Mouse (Mus musculus) adrenal gland, postnatal 25 days (tissue): ENCODE results near the gene Nucb1. TPM values are rescaled to one million over a fixed set of nuclear protein-coding genes. Genes with fewer than 3 reads are reported as not detected.
A peak's percentile ranks its signal among the peaks of the same experiment; 100 is the strongest.
"Not testable (repeated sequence)": the region's sequence is repeated elsewhere in the genome, so short reads cannot be mapped to it uniquely, and the experiment has no call there.

ENCODE experiments used
- DNase-seq: peaks from one replicate; pipeline ENCODE4 v3.0.0; 2021; ENCODE audit warnings: mixed read lengths
- total RNA-seq: library from RNA; stranded (reverse); gene quantifications from 2 replicates; pipeline ENCODE4 v1.2.3, GENCODE M21; 2021

Nucb1 gene
- total RNA-seq, 1 experiment from 2014 or later: 264 TPM

- DNase-seq: peak; percentile 25
These were observed 14.8 kb upstream of the Nucb1 start for GRCm38 (mm10) chr7:45524841-45525621.

GRCm38 (mm10) chr7:45523678-45524170, 13.5 kb upstream of the Nucb1 start:
- no peak for DNase-seq

DNA sequence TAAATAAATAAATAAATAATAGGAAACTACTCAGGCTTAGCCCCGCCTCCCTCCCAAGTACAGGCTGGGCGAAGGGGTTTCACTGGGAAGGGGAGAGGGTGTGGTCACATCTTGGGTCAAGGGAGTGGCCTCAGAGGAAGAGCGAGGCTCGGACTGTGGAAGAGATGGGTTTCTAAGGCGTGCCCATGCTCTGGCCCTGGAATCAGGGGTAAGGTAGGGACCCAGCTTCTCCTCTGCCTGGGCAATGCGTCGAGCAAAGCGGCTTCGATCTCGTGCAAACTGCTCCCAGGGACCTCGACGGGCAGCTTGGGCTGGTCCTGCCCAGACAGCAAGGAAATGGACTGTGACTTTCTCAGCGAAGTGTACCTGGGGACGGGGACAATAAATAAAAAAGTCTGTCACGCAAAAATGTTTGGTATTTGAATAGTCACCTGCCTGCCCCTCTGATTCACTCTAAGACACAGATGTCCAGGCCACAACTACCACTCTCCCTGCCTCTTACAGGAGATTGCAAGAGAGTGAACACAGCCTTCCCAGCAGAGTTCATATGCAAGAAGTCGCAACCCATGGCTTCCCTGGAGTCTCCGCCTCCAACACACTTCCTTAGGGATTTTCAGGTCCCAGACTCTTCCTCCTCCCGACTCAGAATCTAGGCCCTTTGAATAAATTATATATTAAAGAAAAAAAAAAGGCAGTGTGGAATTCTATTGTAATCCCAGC, 12.9 kb upstream of the Nucb1 start:
- DNase-seq: no peak

- no peak for DNase-seq
These were observed 12.1 kb upstream of the Nucb1 start for GRCm38 (mm10) chr7:45522194-45522752.

- peak; percentile 80 for DNase-seq
These were observed 11.6 kb upstream of the Nucb1 start for GRCm38 (mm10) chr7:45521728-45522184.

DNA sequence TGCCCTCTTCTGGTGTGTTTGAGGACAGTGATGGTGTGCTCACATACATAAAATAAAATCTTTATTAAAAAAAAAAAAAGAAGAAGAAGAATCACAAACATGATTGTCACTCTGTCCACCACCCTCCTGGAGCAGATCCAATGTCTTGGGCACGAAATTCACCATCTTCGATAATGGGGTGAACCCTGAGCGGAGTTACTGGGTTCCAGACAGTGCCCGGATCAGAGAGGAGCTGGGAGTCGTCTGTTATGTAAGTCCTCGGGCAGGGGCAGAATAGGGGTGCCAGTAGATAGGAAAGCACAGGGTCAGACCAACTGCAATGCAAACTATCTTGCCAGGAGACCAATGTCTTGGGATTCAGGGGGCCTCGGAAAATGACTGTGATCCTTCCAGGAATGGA, 10.4 kb upstream of the Nucb1 start:
- no peak for DNase-seq

GRCm38 (mm10) chr7:45519345-45520120, 9.3 kb upstream of the Nucb1 start:
- no peak for DNase-seq

DNA sequence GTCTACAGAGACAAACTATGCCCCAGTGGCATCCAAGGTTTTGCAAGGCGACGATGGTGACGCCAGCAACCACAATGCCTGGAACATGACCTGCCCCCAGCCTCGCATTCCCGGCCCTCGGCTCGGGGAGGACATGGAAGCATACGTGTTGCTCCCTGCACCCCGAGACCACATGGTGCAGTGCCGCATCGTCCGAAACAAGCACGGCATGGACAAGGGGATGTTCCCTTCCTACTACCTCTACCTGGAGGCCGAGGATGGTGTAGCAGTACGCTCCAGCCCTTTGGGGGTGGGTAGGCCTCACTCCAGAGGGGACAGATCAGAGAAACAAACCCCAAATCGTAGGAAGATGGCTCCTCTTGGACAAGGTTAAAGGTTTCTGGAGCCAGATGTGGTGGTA, 8.4 kb upstream of the Nucb1 start:
- no peak for DNase-seq

DNA sequence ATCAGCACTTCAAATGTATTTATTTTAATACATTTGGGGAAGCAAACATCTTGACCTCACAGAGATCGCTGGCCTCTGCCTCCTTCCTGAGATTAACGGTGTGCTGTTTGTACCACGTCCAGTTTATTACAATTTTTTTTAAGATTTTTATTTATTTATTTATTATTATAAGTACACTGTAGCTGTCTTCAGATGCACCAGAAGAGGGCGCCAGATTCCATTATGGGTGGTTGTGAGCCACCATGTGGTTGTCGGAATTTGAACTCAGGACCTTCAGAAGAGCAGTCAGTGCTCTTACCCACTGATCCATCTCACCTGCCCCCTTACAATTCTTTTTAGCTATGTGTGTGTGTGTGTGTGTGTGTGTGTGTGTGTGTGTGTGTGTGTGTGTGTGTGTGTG, 6.6 kb upstream of the Nucb1 start:
- DNase-seq: not testable (repeated sequence)

DNA sequence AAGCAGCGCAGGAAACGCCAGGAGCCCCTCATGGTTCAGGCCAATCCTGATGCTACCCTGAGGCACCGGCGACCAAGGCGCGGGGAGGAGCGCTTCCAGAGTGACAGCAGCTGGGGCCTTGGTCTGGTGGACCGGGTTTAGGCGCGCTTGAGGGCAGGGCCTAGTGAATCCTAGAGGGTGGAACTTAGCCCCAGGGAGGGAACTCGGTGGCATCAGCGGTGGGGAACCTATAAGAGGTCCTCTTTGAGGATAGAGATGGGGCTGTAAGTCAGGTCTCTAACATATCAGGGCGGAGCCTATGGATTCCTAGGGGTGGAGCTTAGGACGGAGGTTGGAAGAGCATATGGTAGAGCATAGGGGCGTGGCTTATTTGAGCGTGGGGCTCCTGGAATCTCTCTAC, 5.2 kb upstream of the Nucb1 start:
- DNase-seq: no peak

- no peak for DNase-seq
These were observed 4.2 kb upstream of the Nucb1 start for GRCm38 (mm10) chr7:45514411-45514810.

DNA sequence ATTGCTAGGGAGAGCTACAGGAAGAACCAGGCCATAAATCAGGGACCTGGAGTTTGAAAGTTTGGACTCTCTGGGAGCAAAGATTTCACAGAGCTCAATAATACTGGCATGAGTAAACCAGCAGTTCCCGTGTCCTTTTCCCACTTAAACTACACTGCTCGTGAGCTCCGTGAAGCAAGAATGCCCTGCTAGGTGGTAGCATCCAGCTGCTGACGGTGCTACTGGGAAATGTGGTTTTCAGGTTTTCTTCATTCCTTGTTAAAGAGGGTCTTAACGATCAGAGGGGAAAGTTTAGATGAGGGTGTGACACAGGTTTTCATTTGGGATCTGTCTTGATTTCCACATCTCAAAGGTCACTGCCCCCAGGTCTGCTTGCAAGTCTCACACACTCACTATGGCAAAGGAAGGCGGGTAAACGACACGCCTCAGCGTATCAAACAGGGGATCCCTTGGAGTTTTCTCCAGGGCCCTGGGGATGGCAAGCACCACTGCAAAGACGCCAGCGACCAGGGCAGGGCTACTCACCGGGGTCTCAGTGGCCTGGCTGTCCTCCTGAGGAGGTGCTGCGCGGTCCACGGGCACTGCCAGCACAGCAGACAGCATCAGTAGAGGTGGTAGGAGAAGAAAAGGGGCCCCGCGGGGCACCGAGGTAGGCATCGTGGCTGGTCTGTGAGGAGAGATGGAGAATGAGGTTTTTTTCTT, 874 bp downstream of the Nucb1 start:
- DNase-seq: no peak

GRCm38 (mm10) chr7:45508561-45508960, 1.6 kb downstream of the Nucb1 start:
- DNase-seq: no peak

GRCm38 (mm10) chr7:45507583-45507982, 2.6 kb downstream of the Nucb1 start:
- DNase-seq: no peak

GRCm38 (mm10) chr7:45498427-45498826, 11.8 kb downstream of the Nucb1 start:
- DNase-seq: no peak

DNA sequence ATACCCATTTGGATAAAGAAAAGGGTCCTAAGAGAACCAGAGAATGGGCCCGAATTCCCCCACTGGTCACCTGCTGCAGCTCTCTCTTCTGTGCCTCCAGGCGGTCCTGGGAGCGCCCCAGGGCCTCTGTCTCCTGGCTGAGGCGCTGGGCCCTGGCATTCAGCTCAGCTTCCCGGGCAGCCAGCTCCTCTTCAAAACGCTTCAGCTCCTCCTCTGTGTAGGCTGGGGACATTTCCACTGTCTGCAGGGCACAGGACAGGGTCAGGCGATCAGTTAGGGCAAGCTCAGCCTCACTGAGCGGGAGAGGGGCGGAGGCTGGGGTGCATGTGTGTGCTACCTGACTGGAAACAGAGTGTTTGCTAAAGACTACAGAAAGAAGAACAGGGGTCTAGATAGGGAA, 15.7 kb downstream of the Nucb1 start:
- DNase-seq: no peak

- DNase-seq: no peak
These were observed 17.3 kb downstream of the Nucb1 start for GRCm38 (mm10) chr7:45492951-45493350.

DNA sequence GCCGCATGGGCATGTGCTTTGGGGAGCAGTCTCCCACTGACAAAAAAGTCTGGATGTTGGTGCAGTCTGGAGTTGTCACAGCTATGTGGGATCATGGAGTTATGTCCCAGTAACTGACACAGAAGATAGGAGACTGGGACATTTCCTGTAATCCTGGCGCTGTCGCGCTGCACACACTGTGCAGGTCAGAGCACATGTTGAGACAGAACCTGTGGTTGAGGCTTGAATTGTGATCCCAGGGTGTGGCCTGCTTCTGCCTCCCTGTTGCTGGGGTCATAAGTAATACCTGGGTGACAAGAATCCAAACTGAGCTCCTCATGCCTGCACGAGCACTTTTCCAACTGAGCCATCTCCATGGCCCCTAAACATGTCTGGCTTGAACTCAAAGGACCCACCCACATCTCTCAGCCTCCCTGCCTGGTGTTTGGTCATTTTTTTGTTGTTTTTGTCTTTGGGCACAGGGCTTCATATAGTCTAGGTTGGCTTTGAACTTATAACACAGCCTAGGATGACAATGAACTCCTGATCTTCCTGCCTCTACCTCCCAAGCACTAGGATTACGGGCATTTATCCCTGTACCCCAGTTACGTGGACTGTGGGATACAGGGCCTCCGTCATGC, 17.9 kb downstream of the Nucb1 start:
- no peak for DNase-seq

GRCm38 (mm10) chr7:45491264-45491663, 18.9 kb downstream of the Nucb1 start:
- peak; percentile 51 for DNase-seq

- no peak for DNase-seq
These were observed 19.4 kb downstream of the Nucb1 start for GRCm38 (mm10) chr7:45490822-45491221.

DNA sequence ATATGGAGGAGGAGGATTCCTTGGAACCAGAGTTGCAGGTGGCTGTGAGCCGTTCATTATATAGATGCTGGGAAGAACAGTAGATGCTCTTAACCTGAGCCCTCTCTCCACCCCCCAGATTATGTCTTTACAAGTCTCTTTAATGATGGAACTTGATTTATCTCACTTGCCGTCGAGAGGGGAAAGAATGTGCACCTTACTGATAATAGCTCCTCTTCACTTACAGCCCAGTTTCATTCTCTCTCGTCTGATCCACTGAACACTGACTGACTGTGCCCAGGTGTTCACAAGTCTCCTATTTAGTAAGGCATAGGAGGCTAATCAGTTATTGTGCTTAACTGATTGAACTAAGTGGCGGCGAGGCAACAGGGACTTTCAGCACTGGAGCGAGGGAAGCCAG, 20.6 kb downstream of the Nucb1 start:
- DNase-seq: no peak
